Mouse (Mus musculus) embryonic stem cell, embryonic (primary cell): ENCODE measurements at regions not wholly inside any gene's neighbourhood (a gene's known extent, or its start where the extent isn't known, plus 50 kb on each side); places are given as distances from the start of the nearest gene placed in this dataset.
"Not testable (repeated sequence)": the region's sequence is repeated elsewhere in the genome, so short reads cannot be mapped to it uniquely, and the experiment has no call there.

ENCODE experiments used
- CTCF ChIA-PET, 4 experiments: fragments of 300-600 bp in 2 of 4; fragments of 350-600 bp in 2 of 4; sonication (Branson Sonifier 250); formaldehyde crosslinking; loops; one replicate each; lab custom pipeline; 2022; ENCODE audit warnings: inconsistent platforms in 2 of 4; lab: Charles Lee
- POLR2A ChIA-PET, 4 experiments: fragments of 300-600 bp in 2 of 4; fragments of 350-600 bp in 2 of 4; sonication (Branson Sonifier 250); formaldehyde crosslinking; loops; one replicate each; lab custom pipeline; 2022; ENCODE audit warnings: antibody characterized with exemption in 4 of 4, inconsistent platforms in 1 of 4; lab: Charles Lee

DNA sequence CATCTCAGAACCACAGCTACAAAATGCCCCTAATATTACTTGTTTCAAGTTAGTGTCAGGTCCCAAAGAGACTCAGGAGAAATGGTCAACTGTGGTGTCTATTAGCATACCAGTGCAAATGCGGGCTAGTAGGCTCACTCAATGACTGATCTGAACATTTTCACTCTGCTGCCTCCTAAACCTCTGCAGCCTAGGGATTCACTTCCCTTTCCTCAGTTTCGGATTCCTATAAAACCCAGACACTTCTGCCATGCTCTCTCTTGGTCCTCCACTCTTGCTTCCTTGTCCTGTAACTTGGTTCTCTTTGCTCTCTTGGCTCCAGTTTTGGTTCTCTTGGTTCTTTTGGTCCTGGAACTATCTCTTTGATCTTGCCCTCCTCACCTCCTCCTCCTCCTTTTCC is 206.3 kb upstream of the Spef2 start:
- ChIA-PET POLR2A (no interaction called here), CTCF (no interaction called here)

GRCm38 (mm10) chr15:9974999-9975398 is 202.0 kb upstream of the Prlr start:
- POLR2A ChIA-PET = interaction anchor here in 1 of 4 experiments (0.6 kb wide), 1 partner anchor 42 kb away, joined by 3 read pairs; no protein-coding TSS in a partner anchor
- CTCF ChIA-PET = no interaction called here

GRCm38 (mm10) chr15:10011289-10012234 is 165.5 kb upstream of the Prlr start:
- CTCF ChIA-PET = no interaction called here
- POLR2A ChIA-PET = no interaction called here

DNA sequence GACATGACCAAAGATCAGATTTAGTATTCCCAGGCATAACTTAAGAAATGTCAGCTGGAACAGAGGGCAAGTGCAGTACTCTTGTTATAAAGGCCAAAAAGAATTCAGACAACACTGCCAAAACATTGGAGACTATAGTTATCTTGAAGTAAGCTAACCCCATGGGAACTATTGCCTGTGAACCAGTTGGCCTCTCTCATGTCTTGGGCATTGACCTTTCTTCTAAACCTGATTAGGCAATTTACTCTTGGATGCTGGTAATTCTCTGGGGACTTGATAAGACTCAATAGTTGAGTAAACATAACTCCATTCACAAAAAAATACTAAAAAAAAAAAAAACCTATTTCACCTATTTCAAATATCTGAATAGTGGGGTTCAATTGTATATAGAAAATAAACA is 159.8 kb upstream of the Prlr start:
- ChIA-PET POLR2A (no interaction called here), CTCF (interaction anchor here in 1 of 4 experiments (0.7 kb wide), 1 partner anchor 376 kb away, joined by 3 read pairs; no protein-coding TSS in a partner anchor)

DNA sequence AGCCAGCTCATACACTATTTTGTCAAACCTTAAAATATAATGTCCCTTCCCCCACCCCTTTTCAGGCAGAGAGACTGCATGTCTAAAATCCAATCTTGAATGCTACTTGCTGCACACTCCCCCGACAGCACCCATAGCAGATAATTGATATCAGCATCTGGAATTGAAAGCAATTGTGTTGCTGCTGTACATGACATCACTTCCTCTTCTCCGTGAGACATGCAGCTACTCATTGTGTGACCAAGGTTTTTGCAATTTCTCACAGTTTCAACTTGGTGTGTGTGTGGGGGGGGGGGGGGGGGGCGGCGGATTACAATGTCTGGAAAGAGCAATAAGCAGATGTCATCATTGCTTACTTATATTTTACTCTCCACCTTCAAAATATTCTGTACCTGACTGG is 147.1 kb upstream of the Prlr start:
- ChIA-PET CTCF (interaction anchor here in 1 of 4 experiments (0.6 kb wide), 1 partner anchor 47 kb away, joined by 3 read pairs; no protein-coding TSS in a partner anchor), POLR2A (no interaction called here)

- CTCF ChIA-PET = no interaction called here
- POLR2A ChIA-PET = interaction anchor here in 1 of 4 experiments (0.6 kb wide), 1 partner anchor 141 kb away, joined by 3 read pairs; no protein-coding TSS in a partner anchor
Measured at GRCm38 (mm10) chr15:10035561-10035960, 141.5 kb upstream of the Prlr start.

DNA sequence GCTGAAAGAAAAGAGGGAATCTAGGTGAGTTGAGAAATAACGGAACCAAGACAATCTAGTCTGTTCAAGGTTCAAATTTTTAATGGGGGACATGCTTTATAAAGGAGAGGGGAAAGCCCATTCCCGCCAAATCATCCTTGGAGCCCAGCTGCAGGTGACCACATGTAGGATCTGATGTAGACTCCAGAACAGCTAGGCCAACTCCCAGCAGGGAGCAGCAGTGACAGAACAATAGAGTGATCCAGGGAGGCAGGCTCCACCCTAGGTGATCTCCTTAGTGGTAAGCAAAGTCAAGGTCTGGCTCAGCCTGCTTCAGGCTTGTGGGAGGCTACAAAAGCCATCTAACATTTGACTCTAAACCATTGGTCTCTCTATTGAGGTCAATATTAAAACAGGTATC is 140.5 kb upstream of the Prlr start:
- CTCF ChIA-PET, POLR2A ChIA-PET: not testable (repeated sequence)

GRCm38 (mm10) chr15:10073580-10073979 is 103.5 kb upstream of the Prlr start:
- POLR2A ChIA-PET = no interaction called here
- CTCF ChIA-PET = no interaction called here

DNA sequence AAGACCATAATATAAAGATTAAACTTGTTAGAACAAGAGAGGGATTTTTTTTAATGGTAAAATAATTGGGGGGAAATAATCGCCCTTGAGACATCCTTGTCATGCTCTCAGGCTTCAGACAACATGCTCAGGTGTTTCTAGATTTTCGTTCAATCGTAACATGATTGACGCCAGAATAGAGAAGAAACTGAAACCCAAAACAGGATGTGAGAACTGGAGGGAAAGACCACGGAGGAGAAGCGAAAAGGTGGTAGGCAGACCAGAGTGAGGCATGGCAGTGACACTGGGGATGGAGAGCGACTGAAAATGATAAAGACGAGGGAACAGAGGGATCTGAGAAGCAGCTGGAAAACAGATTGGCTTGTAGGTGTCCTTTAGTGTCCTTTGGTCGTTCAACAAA is 102.1 kb upstream of the Prlr start:
- ChIA-PET POLR2A (no interaction called here), CTCF (no interaction called here)

- POLR2A ChIA-PET = interaction anchor here in 2 of 4 experiments (0.6 to 0.7 kb wide), 2 partner anchors 16 to 198 kb away, joined by 3 read pairs; no protein-coding TSS in a partner anchor
- CTCF ChIA-PET = no interaction called here
Measured at GRCm38 (mm10) chr15:10075391-10076060, 101.5 kb upstream of the Prlr start.

- ChIA-PET POLR2A (interaction anchor here in 3 of 4 experiments (0.6 to 0.7 kb wide), 3 partner anchors 17 to 997 kb away, joined by 3 to 4 read pairs (median 3); no protein-coding TSS in a partner anchor), CTCF (no interaction called here)
Measured at GRCm38 (mm10) chr15:10076061-10076400, 101.0 kb upstream of the Prlr start.

DNA sequence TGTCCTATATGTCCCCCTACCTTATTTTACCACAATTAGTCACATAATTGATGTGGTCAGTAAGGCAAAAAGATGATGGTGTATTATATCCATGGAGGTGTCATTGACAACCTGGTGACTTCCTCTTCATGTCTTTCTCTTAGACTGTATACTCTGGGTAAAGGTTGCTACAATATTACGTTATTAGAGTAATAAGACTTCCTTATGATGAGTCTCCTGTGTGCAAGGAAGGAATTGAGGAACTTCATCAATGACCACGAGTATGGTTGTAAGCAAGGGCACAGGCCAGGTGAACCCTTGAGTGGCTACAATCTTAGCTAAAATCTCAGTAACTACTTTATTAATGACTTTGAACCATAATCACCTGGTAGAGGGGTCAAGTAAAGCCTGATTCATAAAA is 98.6 kb upstream of the Prlr start:
- CTCF ChIA-PET = no interaction called here
- POLR2A ChIA-PET = no interaction called here

GRCm38 (mm10) chr15:10079510-10079909 is 97.5 kb upstream of the Prlr start:
- CTCF ChIA-PET = interaction anchor here in 1 of 4 experiments (0.6 kb wide), 1 partner anchor 119 kb away, joined by 3 read pairs; no protein-coding TSS in a partner anchor

DNA sequence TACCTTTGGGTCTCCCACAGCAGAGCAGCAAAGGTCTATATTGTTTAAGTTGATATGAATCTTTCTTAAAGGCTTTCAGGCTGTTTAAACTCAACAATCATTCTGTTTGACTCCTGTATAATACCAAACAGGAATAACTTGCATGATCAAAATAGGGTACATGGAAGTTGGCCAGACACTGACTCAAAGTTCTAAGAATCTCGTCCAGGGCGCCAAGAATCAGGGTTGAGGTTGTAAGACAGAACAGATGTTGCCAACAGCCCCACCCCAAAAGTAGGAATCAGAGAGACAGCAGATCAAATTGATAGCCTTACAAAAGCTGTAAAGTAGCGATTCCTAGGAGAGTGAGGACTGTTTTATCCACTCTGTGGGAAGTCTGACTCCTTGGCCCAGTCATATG is 88.3 kb upstream of the Prlr start:
- ChIA-PET CTCF (interaction anchor here in 1 of 4 experiments (0.6 kb wide), 1 partner anchor 16 kb away, joined by 3 read pairs; no protein-coding TSS in a partner anchor), POLR2A (no interaction called here)

More at GRCm38 (mm10) chr15:10079510-10079909, 97.5 kb upstream of the Prlr start:
- POLR2A ChIA-PET = no interaction called here

DNA sequence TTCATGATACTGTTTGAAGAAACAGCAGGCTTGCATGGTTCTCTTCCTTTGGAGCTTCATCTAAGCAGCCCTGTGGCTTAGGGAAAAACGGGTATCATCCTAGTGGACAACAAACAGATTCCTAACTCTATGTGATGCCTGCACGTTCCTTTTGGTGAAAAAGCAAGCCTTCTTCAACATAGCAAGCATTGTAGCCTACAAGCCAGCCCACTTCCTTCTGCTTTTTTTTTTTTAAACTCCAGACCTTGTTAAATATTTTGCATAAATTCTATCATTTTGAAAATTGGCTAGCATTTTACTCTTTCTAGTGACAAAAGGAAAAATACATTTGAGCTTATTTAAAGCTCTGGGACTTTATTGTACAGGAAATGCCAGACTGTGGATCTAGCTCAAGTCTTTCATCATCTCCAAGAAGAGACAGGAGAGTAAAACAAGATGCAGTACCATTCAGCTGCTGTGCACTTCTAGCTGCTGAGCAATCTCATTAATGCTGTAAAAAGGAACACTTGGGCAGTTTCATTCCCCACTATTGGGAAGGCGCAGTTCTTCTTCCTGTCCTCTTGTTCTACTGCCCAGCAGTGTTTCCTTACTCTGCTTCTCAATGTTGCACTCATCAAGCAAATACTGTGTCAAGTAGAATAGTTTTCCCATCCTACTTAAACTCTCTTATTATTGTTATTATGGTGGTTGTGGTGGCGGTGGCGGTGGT is 86.5 kb upstream of the Prlr start:
- ChIA-PET POLR2A (no interaction called here), CTCF (interaction anchor here in 1 of 4 experiments (0.7 kb wide), 1 partner anchor 127 kb away, joined by 3 read pairs; no protein-coding TSS in a partner anchor)

DNA sequence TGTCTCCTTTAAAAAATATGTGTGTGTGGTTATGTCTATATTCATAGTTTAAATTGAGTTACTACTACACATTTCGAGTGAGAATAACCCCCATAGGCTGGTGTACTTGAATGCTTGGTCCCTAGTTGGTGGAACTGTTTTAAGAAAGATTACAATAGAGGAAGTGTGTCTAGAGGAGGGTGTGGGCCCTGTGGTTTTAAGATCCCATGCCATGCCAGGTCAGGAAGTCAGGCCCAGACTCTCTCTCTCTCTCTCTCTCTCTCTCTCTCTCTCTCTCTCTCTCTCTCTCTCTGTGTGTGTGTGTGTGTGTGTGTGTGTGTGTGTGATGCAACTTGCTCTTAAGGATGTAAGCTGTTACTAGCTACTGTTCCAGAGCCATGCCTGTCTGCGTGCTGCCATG is 73.7 kb upstream of the Prlr start:
- ChIA-PET CTCF (no interaction called here), POLR2A (no interaction called here)

DNA sequence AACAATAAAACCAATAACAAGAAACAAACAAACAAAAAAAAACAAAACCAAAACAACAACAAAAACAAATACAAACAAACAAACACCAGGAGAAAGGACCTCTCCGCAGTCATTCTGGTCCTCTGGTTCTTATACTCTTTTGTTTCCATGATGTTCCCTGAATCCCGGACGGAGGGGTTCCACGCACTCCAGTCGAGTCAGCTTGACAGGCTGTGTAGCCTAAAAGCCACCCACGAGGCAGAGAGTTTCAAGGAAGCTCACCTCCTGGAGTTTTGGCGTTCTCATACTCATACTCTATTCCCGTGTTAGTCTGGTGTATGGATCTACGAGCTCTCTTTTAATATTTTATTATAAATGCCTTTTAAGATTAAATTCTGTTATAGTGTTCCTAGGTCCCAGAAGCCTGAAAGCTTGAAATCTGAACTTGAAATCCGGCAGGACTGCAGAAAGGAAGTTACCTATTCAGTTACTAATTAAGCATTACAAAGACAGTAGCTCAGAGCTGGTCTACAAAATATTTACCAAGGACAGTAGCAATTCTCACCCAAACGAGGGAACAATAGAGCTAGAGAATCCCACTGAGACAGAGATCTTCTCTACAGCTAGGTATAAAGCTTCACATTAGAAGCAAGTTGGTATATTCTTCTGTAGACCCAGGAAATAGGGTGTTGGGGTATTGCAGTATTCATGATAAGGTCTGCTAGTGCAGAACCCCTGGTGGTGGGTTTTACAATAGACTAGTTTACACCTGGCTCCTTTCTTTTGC is 71.6 kb upstream of the Prlr start:
- CTCF ChIA-PET = interaction anchor here in 1 of 4 experiments (0.6 kb wide), 1 partner anchor 17 kb away, joined by 3 read pairs; no protein-coding TSS in a partner anchor
- POLR2A ChIA-PET = not testable (repeated sequence)

DNA sequence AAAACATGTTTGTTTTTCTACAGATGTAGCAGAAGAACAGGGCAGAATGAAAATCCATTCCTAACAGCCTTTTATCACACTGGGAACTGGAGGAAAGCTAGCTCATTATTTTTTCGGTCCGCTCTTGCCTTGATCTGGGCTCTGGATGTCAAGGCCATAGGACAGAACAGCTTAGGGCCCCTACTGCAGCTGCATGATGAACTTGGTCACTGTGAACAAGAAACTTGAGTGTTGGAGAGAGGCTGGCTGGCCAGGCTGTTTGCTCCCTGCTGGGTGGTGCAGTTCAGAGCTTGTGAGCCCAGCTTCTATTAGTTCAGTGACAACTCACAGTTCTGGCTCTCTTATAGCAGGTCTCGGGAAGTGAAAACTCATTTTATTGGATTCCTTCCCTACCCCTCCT is 70.2 kb upstream of the Prlr start:
- ChIA-PET CTCF (no interaction called here), POLR2A (no interaction called here)
